Mouse (Mus musculus) erythroblast, adult 5-6 weeks (primary cell): ENCODE data around the gene Mpg. TPM values are rescaled to one million over a fixed set of nuclear protein-coding genes. Genes with fewer than 3 reads are reported as not detected.
"Not testable (repeated sequence)": the region's sequence is repeated elsewhere in the genome, so short reads cannot be mapped to it uniquely, and the experiment has no call there.

Experiments used
- ATAC-seq: replicated peaks from 2 replicates; pipeline ENCODE4 v1.8.0; 2016; ENCODE audit warnings: moderate number of reproducible peaks, mild to moderate bottlenecking, moderate TSS enrichment, inconsistent platforms; ENCODE audit not compliant: poor library complexity, low FRiP score, severe bottlenecking
- total RNA-seq, 2 experiments: library from RNA; stranded (forward) in 1 of 2; stranded (reverse) in 1 of 2; fragments of 150-400 nt in 1 of 2; fragments of 200-764, 138-1000 nt in 1 of 2; gene quantifications; 2 replicates each; pipeline versions ENCODE4 v1.2.3 to v1.2.4; 2015 to 2017; ENCODE audit warnings: low replicate concordance in 2 of 2

Gene Mpg
- total RNA-seq, 2 experiments from 2014 or later, result 22.1 to 29.0 TPM

- ATAC-seq, result not testable (repeated sequence)
These were observed 25.3 kb upstream of the Mpg start for GRCm38 (mm10) chr11:32200992-32201391.

- ATAC-seq, result no peak
These were observed 24.2 kb upstream of the Mpg start for GRCm38 (mm10) chr11:32201922-32202685.

- ATAC-seq, result peak; percentile 97
These were observed 21.0 kb upstream of the Mpg start, which contains the start of gene Snrnp25 for GRCm38 (mm10) chr11:32205058-32205873. Snrnp25 (plus strand) TSS chr11:32205415.

GRCm38 (mm10) chr11:32210623-32211022 lies 15.7 kb upstream of the Mpg start:
- no peak for ATAC-seq

- no peak for ATAC-seq
These were observed 10.7 kb upstream of the Mpg start for GRCm38 (mm10) chr11:32215372-32216162.

GRCm38 (mm10) chr11:32216851-32217250 lies 9.5 kb upstream of the Mpg start:
- ATAC-seq, result peak; percentile 71

- ATAC-seq, result no peak
These were observed 7.7 kb upstream of the Mpg start for GRCm38 (mm10) chr11:32218501-32219050.

- no peak for ATAC-seq
These were observed 7.0 kb upstream of the Mpg start for GRCm38 (mm10) chr11:32219287-32219686.

GRCm38 (mm10) chr11:32220607-32221224 lies 5.6 kb upstream of the Mpg start:
- ATAC-seq, result no peak

- no peak for ATAC-seq
These were observed 4.9 kb upstream of the Mpg start for GRCm38 (mm10) chr11:32221225-32221950.

GRCm38 (mm10) chr11:32221951-32222409 lies 4.3 kb upstream of the Mpg start, which contains the start of gene Rhbdf1:
Rhbdf1 (minus strand) TSS chr11:32222300.
- ATAC-seq, result no peak

- ATAC-seq, result no peak
These were observed 3.6 kb upstream of the Mpg start for GRCm38 (mm10) chr11:32222570-32223194.

- no peak for ATAC-seq
These were observed 2.9 kb upstream of the Mpg start for GRCm38 (mm10) chr11:32223297-32223967.

GRCm38 (mm10) chr11:32224468-32225139 lies 1.7 kb upstream of the Mpg start:
- ATAC-seq, result no peak

GRCm38 (mm10) chr11:32225222-32226104 lies 842 bp upstream of the Mpg start:
- no peak for ATAC-seq

- ATAC-seq, result no peak
These were observed 736 bp downstream of the Mpg start for GRCm38 (mm10) chr11:32227041-32227440.
